Mouse (Mus musculus) cerebellum, adult 11 months (tissue): ENCODE results near the gene Ccdc17.

Experiments
- DNase-seq: peaks from one replicate; pipeline ENCODE4 v3.0.0; 2022

Ccdc17 gene

DNA sequence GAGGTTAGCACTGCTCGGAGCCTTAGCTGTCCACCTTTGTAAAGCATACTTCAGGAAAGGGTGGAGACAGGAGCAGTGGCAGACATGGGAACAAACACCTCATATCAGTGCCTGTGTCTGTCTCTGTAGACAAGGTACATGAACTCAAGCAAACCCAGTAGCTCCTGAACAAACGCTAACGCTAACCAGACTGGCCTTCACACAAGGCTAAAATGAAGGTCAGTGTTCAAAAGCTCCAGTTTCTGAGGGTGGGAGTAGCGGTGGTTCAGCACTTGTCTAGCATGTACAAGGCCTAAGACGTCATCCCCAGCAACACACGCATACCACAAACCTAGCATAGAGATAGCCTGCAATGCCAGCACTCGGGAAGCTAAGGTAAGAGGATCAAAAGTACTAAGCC, 49.2 kb downstream of the Ccdc17 start:
- DNase-seq: no peak

DNA sequence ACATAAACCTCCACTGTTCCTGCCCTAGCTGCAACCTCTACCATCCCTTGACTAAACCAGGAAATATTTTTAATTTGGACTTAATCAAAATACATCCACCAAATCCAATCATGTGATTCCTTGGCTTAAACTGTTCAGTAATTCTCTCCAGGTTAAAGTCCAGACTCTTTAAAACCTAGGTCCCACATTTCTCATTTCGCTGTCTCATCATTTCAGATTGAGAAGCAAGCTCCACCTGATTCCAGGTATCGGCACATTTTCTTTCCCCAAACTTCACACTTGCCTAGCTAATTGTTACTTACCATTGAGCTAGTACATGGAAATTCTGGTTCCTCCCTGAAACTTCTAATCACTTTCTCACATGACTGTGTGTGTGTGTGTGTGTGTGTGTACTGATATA, 53.0 kb downstream of the Ccdc17 start:
- DNase-seq: no peak
